Mouse (Mus musculus): ENCODE results near the gene Epha8.

Gene Epha8

DNA sequence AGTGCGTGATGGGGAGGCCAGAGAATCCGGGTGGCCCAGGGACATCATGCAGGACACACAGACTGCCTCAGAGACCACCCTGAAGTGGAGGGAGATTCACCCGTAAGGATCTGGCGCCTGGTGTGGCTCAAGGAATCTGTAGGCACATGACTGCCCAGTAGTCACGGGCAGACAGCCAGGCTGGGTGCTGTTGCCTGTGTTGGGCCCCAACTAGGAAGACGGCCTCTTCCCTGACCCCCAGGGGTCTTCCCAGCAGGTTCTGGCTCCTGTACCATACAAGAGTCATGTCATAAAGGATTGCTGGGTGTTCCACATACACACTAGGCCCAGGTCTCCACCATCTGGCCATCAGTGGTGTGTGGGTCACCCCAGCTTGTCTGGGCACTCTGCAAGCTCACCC is 2.1 kb downstream of the Epha8 start:
- DNase-seq (ENCODE audit: low spot score), result no peak

DNA sequence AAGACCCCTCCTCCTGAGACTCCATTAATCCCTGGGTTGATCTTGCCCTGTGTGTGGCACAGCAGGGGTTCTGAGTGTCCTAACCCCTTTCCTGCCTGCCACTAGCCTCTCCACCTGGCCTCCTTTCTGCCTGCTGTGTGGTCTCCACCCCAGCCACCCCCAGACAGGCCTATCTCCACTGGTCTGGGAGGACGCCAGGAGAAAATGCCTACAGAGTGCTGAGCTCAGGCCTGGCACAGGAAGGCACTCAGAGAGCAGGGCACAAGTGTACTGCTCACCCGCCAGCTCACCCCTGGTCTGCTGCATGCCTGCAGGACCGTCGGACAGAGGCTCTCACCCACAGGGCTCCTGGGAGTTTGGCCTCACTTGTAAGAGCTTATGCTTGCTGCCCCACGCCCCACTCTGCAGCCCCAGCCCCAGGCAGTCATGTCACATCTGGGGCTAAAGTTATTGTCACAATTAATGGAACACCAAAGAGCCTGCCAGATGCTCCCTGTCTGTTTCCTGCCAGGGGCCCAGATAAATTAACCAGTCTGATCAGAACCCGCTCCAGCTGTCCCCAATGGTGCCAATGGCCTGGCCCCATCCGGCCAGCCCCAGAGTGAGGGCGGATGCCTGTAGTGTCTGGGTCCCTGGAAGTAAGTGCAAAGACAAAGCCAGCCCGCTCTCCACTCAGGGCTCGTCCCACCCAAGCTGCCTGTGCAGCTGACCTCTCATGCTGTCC is 7.2 kb downstream of the Epha8 start:
- no peak for DNase-seq (ENCODE audit: low spot score)

DNA sequence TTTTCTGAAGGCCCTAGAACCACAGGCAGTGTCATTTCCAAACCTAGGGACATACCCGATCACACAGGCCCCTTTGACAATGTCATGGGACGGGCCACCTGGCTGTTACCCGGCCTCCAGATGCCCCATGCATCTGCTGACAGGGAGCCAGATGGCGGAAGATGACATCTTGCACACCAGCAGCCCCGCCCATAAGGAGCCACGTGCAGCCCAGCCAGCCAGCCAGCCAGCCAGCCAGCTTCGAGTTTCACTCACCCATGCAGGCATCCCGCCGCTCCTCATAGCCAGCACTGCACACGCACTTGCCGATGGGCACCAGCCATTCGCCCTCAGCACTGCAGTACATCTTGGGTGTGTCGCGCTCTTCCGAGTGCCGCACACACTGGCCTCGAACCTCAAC is 11.2 kb downstream of the Epha8 start:
- no peak for DNase-seq (ENCODE audit: low spot score)

DNA sequence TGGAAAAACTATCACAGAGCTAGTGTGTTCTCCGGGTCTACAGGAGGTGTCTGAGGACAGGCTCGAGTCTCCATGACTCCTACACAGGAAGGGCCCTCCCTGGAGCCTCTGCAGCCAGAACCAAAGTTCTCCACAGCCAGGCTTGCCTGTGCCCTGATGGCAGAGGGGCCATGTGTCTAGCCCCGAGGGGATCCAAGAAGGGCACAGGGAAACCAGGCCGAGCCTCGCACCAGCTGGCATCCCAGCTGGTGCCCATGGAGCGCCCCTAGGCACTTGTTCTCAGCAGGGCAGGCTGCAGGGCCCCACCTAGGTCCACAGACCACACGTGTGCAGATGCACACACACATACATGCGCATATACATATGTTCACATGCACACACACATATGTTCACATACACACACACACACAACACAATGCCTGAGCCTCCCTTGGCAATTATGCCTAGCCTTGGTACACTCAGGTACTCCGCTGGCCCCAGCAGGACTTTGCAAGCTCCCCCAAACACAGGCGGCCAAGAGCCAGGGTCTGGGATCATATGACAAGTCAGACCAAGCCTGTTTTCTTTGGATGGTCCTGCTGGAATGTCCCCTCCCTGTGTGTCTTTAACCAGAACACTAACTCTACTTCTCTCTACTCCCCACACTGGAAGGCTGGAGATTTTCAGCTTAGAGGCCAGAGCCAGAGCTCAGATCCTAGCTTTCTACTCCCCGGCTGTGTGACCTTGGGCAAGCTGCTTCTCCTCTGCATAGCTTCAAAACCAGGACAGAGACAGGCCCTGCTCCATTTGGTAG is 11.9 kb downstream of the Epha8 start:
- no peak for DNase-seq (ENCODE audit: low spot score)

DNA sequence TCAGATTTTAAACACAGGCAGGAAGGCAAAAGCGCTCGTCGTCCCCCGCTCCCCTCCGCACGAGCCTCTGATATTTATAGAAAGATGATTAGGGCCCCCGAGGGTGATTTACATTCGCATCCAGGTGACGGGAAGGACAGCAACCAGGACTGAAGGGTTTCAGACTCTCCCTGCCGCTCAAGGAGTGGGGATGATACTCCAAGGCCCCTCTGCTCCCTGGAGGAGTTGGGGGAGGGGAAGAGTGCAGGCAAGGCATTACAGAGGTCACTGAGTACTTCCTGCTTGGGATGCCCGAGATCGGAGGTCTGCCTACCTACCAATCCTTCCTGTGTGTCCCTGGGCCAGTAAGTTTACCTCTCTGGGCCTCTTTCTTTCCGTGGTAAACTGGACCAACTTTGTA is 13.4 kb downstream of the Epha8 start:
- DNase-seq (ENCODE audit: low spot score), result no peak

DNA sequence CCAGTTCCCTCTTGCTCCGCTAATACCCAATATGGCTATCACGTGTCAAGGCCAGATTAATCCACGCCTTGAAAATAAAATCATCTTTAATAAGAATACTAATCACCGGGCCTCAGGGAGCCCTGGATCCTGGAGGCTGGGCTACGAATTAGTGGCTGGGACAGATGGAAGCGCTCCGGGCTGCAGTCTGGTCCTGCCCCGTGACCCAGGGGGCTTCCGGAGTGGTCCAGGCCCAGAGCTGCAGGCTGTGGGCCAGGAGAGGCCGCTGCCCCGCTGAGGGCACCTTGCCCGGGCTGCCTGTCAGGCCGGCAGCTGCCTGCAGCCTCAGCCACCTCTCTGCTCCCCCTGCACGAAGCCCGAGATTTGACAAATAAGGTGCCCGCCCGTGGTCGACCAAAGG is 13.9 kb downstream of the Epha8 start:
- no peak for DNase-seq (ENCODE audit: low spot score)

DNA sequence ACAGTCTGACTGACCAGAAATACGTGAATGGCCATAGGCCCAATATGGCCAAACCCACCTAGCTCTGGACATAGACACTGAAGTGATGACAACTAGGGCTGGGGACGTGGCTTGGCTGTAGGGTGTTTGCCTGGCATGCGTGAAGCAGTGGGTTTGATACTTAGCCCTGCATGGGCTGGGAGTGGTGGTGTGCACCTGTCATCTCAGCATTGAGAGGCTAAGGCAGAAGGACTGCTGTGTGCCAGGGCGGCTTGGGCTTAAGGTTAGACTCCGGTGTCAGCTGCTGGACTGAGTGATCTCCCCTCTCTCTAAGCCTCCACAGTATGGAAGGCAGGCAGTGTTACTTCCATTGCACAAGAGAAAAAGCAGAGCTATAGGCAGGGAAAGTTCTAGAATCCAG is 18.7 kb downstream of the Epha8 start:
- DNase-seq (ENCODE audit: low spot score), result no peak

DNA sequence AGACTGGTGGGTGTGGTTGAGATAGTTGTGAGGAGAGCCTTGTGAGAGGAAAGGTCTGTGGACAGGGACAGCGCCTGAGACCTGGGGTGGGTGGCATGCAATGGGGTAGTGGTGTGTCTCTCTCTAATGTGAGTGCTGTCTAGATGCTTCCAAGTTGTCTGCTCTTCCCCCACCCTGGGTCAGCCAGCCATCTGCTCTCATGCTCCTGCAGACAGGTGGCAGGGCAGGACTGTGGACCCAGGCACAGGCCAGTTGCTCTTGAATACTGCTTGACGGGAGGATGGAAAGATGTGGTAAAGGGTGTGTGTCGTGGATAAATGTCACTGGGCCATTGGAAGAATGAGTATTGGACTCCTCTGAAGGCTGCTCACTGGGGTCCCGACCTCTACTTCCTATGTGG is 19.3 kb downstream of the Epha8 start:
- DNase-seq (ENCODE audit: low spot score), result no peak

DNA sequence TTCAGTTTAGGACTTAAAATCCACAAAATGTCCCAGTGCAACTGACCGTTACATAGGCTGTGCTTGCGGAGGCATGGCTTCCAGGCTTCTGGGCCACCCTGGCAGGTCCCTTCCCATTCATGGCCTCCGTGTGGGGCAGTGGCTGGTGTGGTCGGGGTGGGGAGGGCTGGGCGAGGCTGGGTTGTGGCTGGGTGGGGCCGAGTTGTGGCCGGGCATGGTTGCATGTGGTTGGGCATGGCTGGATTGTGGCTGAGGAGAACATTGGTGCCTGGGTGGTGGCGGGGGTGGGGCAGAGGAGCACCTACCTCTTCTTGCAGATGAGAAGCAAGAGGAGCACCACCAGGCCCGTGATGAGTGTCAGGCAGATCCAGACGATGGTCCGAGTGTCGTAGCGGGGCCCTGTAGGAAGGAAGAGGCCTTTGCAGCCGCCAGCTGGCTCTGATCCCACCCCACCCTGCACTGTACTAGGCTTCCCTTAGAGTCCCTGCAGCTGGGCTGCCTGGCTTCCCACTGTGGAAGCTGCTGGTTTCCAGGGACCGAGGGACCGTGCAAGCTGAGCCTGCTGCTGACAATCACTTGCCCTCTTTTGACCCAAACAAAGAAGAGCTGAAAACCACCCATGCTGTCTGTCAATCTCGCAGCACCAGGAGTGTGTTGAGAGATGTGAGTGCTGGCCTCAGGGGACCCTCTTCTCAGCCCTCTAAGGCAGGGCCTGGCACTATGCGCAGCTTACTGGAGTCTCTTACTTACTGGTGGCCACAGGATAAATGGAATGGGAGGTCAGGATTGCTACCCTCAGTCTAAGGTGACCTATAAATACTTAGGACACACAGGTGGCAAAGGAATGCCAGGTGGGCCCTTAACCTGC is 21.6 kb downstream of the Epha8 start:
- no peak for DNase-seq (ENCODE audit: low spot score)

DNA sequence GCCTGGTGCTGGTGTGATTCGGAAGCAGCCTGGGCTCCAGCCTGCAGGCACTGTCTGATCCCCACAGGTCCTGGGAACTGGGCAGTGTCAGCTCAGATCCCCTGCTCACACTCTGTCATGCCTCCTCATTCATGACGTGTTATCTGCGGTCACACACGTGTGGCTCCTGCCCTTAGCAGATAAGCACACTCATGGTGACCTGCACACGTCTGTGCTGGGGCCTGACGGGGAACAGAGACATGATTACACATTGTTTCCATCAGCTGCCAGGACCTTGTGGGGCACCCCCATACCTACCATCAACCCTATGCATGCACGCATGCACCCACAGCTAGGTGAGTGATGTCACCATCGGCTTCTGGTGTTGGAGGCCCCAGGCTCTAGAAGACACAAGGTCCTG is 26.1 kb downstream of the Epha8 start:
- DNase-seq (ENCODE audit: low spot score), result no peak

DNA sequence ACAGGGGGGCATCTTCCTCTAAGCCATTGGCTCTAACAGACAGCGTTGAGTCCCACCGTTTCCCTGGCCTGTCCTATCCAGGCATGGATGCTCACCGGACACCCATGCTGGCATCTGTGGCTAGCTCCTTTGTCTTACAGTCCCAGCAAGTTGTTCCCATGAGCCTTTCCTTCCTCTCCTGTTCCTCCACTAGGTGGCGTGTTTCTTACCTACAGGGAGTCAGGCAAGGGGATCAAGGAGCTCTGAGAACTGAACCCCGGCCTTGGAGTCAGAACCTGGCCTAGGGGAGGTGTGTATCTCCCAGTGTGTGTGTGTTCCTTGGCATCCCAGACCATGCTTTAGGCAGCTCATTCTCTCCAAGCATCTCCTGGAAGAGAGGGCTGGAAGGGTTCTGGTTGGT is 27.7 kb downstream of the Epha8 start:
- no peak for DNase-seq (ENCODE audit: low spot score)

DNA sequence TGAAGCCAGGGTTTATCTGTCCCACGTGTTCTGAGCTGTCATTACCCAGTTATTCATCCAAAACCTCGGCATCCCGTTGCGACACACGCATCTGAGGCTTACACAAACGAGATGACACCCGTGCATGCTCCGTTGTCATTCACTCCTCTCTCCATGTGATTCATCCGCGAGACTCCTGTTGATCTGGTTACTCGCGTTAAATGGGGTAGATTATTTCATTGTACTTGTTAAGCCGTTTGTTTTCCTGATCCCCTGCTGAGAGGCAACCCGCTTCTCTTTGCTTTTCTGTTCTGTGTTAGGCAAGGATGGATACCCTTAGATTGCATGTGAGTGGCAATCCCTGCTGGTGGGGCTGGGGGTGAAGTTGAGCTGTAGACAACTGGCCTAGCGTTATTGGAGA is 30.8 kb downstream of the Epha8 start:
- no peak for DNase-seq (ENCODE audit: low spot score)

DNA sequence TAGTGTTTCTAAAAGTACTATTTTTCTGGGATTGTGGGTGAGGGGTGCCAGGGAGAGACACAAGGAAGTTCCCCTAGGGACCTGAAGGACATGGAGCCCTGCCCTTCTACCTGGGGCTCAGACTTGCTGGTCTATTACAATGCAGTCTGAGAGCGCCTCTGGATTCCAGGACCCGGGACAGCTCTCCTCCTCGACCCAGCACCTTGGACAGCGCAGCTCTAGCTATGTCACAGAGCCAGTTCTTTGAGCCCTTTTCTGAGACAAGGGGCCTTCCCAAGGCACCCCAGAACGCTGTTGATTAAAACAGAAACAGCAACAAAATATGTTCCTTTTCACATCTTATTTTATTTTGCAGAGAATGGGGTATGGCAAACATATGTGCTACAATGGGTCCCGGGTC is 32.1 kb downstream of the Epha8 start:
- peak; percentile 75 for DNase-seq (ENCODE audit: low spot score)

DNA sequence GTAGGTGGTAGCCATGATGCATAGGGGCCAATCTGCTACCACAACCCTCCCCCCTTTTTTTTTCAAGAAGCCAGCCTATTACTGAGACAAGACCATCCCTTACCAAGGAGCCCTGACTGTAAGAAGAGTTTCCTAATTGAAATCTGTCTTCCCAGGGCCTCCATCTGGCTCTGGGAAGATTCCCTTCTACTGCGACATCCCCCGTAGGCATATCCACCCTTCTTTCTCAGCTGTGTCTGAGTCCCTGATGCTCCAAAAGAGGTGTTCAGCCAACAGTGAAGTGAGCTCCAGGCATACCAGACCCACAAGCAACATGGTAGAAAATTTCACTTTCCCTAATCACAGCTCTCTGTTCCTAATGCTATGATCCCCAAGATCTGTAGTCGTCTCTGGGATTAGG is 37.1 kb downstream of the Epha8 start:
- no peak for DNase-seq (ENCODE audit: low spot score)

DNA sequence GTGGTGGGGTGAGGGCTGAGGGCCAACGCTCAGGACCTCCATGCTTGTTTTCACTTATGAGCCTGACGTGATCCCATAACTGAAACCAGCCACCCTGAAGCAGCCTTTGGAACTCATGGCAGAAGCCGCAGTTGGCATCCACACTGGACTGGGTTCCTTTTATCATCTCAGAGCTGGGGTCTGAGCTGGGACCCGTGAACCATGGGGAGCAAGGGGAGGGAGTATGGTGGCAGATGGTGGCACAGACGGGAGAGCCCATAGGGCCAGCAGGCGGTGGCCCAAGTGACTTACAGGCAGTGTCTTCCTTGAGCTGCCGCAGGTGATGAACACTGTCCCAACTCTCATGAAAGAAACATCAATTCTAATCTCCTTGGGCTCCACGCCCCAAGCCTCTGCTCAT is 37.8 kb downstream of the Epha8 start:
- DNase-seq (ENCODE audit: low spot score), result no peak

DNA sequence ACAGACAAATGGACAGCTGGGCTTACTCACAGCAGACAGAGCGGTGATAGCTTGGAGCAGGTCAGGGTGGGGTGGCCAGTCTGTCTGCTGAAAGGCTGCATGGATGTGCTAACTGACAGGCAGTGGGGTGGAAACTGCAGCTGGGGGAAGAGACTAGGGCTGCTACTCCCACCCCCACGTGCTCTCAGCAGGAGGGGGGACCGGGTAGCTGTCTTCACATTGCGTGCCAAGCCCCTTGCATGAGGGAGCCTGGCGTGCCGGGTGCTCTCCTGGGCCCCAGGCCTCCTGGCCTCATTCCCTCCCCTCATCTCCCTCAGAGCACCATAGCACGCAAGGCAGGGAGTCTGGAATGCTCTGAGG is 39.5 kb downstream of the Epha8 start:
- no peak for DNase-seq (ENCODE audit: low spot score)

DNA sequence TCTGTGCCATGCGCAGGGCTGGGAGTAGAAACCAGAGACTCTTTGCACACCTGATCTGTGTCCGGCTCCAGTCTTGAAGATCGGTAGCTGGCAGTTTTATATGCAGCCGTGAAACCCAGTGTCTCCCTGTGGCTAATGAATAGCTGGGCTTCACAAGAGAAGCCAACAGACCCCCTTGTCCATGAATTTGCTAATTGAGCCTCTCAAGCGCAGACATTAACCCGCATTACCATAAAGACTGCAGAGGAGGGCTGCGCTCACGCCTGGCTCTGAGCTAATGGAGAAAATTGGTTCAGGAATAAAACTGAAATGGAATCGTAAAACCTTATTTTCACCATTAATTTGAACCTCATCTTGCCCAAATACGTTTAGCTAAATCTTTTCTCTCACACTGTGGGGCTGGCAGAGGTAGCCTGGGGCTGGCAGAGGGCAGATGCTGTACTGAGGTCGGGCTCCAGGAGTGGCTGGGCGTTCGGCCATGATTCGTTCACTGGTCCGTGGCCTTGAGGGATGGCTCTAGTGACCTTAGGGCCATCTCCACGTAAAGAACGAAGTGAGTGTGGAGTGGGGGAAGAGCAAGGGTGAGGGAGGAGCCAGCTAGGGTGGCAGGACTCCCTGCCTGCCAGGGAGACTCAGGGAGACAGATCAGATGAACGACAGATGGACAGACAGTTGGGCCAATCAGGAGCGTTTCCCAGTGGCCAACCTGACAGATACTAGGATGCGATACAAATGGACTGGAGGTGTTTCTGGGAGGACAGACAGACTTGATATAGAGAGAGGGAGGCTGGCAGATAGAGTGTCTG is 40.1 kb downstream of the Epha8 start:
- DNase-seq (ENCODE audit: low spot score), result no peak

DNA sequence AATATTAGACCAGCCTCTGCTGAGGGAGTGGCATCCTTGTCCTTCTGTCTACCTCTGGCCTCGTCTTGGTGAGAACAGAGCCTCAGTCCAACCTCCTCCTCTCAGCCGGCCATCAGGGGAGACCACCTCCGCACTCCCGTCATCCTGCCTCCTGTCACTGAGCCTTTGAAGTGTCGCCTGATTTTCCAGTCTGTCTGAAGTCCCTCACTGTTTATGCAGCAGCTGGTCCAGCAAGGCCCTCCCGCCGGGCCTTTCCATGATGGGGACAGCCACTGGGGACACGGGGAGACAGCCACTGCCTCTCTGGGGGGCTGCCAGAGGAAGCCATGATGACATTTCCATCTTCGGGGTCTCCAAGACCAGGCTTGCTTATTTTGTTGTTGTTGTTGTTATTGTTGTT is 43.8 kb downstream of the Epha8 start:
- no peak for DNase-seq (ENCODE audit: low spot score)

DNA sequence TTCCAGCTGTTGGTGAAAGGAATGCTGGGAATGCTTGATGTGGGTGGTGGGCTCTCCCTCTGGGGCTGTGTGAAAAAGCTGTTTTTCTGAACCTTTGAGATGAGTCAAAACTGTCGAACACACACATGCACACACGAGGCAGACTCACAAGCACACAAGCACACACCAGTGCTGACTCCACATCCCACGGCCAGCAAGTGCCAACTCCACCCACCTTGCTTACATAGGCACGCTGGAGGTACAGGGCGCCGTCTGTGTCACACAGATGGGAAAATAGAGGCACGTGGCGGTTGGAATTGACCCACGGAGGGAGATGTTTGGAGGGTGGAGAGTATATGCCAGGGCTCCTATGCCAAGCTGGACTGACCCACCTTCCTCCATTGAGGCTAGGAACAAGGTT is 44.8 kb downstream of the Epha8 start:
- no peak for DNase-seq (ENCODE audit: low spot score)

DNA sequence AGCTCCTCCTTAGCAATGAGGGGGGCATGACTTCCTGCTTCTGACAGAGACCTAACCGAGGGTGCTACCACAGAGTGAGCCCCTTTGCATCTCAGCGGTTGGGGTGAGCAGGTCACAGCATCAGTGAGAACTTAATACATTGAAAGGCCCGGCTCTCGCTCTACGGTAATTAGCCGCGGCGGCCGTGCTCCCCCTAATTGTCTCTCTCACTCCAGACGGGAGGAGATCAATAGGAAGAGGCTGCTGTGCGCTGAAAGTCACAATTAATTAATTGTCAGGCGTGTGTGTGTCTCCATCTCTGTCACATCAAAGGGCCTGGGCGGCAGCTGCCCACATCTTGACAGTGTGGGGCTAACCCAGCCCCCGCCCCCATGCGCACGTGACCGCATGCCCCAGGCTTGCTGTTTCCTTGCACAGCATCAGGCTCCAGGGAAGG is 45.4 kb downstream of the Epha8 start:
- no peak for DNase-seq (ENCODE audit: low spot score)

DNA sequence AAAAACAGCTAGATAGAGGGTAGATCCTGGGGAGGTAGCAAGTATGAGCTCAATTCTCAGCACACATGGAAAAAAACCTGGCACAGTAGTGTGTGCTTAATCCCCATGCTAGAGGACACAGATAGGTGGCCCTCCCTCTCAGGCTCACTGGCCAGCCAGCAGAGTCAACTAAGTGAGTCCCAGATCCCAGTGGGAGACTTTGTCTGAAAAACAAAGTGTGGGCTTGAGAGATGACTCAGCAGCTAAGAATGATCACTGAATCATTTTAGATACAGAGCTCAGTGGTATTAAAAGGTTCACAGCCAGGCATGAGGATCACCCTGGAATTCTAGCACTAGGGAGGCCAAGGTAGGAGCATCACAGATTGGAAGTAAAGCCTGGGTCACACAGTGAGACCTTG is 48.8 kb downstream of the Epha8 start:
- DNase-seq (ENCODE audit: low spot score), result no peak

DNA sequence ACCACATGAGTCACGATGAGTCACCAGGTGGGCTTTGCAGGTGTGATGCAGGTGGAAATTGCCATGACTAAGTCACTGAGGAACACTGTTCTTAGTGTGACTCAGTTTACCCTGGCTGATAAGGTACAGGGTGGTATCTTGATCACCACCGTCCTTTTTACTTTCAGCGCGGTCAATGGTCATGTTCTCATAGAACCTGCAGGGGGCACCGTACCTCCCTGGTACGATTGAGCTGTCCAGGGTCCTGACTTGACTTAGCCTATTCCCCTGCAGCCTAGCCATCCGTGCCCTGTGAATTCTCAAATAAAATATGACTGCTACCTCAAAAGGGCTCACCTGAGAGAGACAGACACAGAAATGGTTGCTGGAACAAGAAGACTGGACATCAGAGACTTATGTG is 49.6 kb downstream of the Epha8 start:
- peak; percentile 20 for DNase-seq (ENCODE audit: low spot score)

Measured in ovary, postnatal 10 days (tissue).